In the genomic region with DNA sequence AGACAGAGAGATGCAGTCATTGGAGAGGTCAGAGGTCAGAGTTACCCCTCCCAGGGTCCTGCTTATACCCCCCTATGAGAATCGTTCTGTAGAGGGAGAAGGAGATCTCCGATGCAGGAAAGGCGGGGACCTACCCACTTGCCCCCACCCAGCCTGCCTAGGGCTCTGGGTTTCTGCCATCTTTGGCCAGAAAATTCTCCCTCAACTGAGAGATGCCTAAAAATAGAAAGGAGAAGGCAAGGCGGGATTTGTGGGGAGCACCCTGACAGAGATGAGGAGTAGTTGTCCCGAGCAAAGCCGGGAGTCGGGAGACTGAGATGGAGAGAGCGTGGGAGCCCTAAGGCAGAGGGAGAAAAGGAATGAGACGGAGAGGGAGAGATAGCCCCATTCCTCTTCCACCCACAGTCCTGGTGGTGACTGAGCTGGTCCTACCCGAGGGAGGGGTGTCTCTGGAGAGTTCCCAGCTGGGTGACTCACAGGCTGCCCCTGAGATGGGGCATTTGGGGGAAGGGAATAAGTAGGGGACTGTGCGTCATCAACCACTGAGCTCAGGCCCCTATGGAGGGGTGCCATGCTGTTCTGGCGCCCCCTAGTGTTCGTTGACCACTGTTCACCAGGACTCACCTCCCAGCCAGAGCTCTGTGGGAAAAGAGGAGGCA, we compare ENCODE assay signal across 8 mouse cellular contexts. TPM values are rescaled to one million over a fixed set of nuclear protein-coding genes. Genes with fewer than 3 reads are reported as not detected.
DNase-seq lines count a peak whose midpoint lies in the region; ATAC-seq and TF ChIP-seq lines count a peak whose summit lies in the region.

No protein-coding gene starts in this region.

- H3K36me3 ChIP-seq in hindbrain, embryonic 16.5 days (ENCODE audit: control insufficient read depth, insufficient read depth, low read length) = no peaks in the 10 kb centered on the region
- H3K36me3 ChIP-seq in megakaryocyte, embryonic 14.5 days (replicated peaks; ENCODE audit: low read length) = no peaks in the 10 kb centered on the region

- 39% methylated on average over 13 of the region's 13 CpGs for WGBS in hindbrain, embryonic 16.5 days

- peak; percentile 85 for ATAC-seq in hindbrain, embryonic 16.5 days

- no peak overlapping the region for H3K4me2 ChIP-seq in hindbrain, embryonic 16.5 days (ENCODE audit: low read length)

- H3K4me3 ChIP-seq in hindbrain, embryonic 16.5 days (ENCODE audit: low read length) = no peak overlapping the region
- H3K4me3 ChIP-seq in left cerebral cortex, adult 2 months = peak overlapping the region; percentile 19
- peak overlapping the region; percentile 62 for H3K4me3 ChIP-seq in megakaryocyte, embryonic 14.5 days (replicated peaks)

- peak; percentile 85 for DNase-seq in R1 (ENCODE audit: low read depth, low spot score)
- DNase-seq in cerebellum, postnatal 36 days = peak; percentile 87
- peak; percentile 90 for DNase-seq in gastrocnemius, adult 18-20 months (ENCODE audit: low spot score)
- peak; percentile 80 to 85 for DNase-seq in left cerebral cortex, adult 2 months (ENCODE audit: extremely low spot score in 1 of 2, low spot score in 2 of 2)
- DNase-seq in right cerebral cortex, adult 2 months (ENCODE audit: low spot score in 2 of 2) = peak; percentile 82 to 87
- DNase-seq in urinary bladder, postnatal 10 days (ENCODE audit: low spot score) = peak; percentile 70

- H3K27me3 ChIP-seq in hindbrain, embryonic 16.5 days (replicated peaks; ENCODE audit: control insufficient read depth, insufficient read depth, low read length) = no peaks in the 10 kb centered on the region
- H3K27me3 ChIP-seq in megakaryocyte, embryonic 14.5 days (replicated peaks) = peaks cover 52% of the 10 kb centered on the region

- no peaks in the 10 kb centered on the region for H3K9me3 ChIP-seq in hindbrain, embryonic 16.5 days (ENCODE audit: control insufficient read depth, low read length)
- no peaks in the 10 kb centered on the region for H3K9me3 ChIP-seq in megakaryocyte, embryonic 14.5 days

- no peaks in the 10 kb centered on the region for H3K4me1 ChIP-seq in hindbrain, embryonic 16.5 days (ENCODE audit: control insufficient read depth, insufficient read depth, low read depth, low read length)
- H3K4me1 ChIP-seq in megakaryocyte, embryonic 14.5 days = peaks cover 26% of the 10 kb centered on the region

- intact Hi-C loops in left cerebral cortex, adult 2 months (cut with DNase I) = loop anchor here (1.0 to 5.0 kb wide), 4 partner anchors 17 to 202 kb away; a partner anchor contains a TSS

- no peak overlapping the region for H3K27ac ChIP-seq in hindbrain, embryonic 16.5 days (ENCODE audit: low read depth, low read length)
- peak overlapping the region; percentile 68 for H3K27ac ChIP-seq in left cerebral cortex, adult 2 months

- 0 out of 2 replicates have a peak overlapping the region, but pooled peaks have one; percentile 8 for H3K9ac ChIP-seq in hindbrain, embryonic 16.5 days (ENCODE audit: low read depth, low read length)

- TF ChIP-seq CTCF in left cerebral cortex, adult 2 months (IDR thresholded peaks at IDR 0.05) = peak; percentile 89

RNA-seq across cellular contexts. Expression of a gene that starts 5.6 kb away (rescaled TPM):
- total RNA-seq in gastrocnemius, adult 18-20 months (2021) = 10 to 100 TPM; 12.6 to 14.3 TPM
- polyA plus RNA-seq in hindbrain, embryonic 16.5 days (2015; fragmentation: Nextera tagmentation; extraction: Ambion mirVana) = 3.9 and 4.7 TPM in 2 replicates
- total RNA-seq in left cerebral cortex, adult 2 months (2021) = 1 to 10 TPM; 8.5 to 8.8 TPM
- polyA plus RNA-seq in megakaryocyte, embryonic 14.5 days (2012; ENCODE audit: insufficient read depth, low replicate concordance) = 0.51 TPM in 1 of 2 replicates, not detected in the other

RNA-seq across cellular contexts. Expression of a gene that starts 31.2 kb away (rescaled TPM):
- total RNA-seq in gastrocnemius, adult 18-20 months (2021) = under 1 TPM in 1 of 2 experiments, not detected in 1; 0.26 TPM
- 0.25 and 0.66 TPM in 2 replicates for polyA plus RNA-seq in hindbrain, embryonic 16.5 days (2015; fragmentation: Nextera tagmentation; extraction: Ambion mirVana)
- not detected for total RNA-seq in left cerebral cortex, adult 2 months (2021)
- polyA plus RNA-seq in megakaryocyte, embryonic 14.5 days (2012; ENCODE audit: insufficient read depth, low replicate concordance) = not detected in 2 replicates

RNA-seq across cellular contexts. Expression of a gene that starts 44.0 kb away (rescaled TPM):
- total RNA-seq in gastrocnemius, adult 18-20 months (2021) = 1 to 10 TPM; 1.9 TPM
- 21.2 and 26.0 TPM in 2 replicates for polyA plus RNA-seq in hindbrain, embryonic 16.5 days (2015; fragmentation: Nextera tagmentation; extraction: Ambion mirVana)
- 1 to 10 TPM; 1.7 to 2.4 TPM for total RNA-seq in left cerebral cortex, adult 2 months (2021)
- polyA plus RNA-seq in megakaryocyte, embryonic 14.5 days (2012; ENCODE audit: insufficient read depth, low replicate concordance) = 19.2 and 58.4 TPM in 2 replicates

RNA-seq across cellular contexts. Expression of a gene that starts 48.3 kb away (rescaled TPM):
- total RNA-seq in gastrocnemius, adult 18-20 months (2021) = 1 to 10 TPM; 7.4 to 8.7 TPM
- polyA plus RNA-seq in hindbrain, embryonic 16.5 days (2015; fragmentation: Nextera tagmentation; extraction: Ambion mirVana) = 16.0 and 17.3 TPM in 2 replicates
- 10 to 100 TPM; 15.8 to 18.1 TPM for total RNA-seq in left cerebral cortex, adult 2 months (2021)
- polyA plus RNA-seq in megakaryocyte, embryonic 14.5 days (2012; ENCODE audit: insufficient read depth, low replicate concordance) = 1.1 and 3.0 TPM in 2 replicates
